Mouse (Mus musculus): ENCODE measurements at regions not wholly inside any gene's neighbourhood (a gene's known extent, or its start where the extent isn't known, plus 50 kb on each side); places are given as distances from the start of the nearest gene placed in this dataset.
A peak's percentile ranks its signal among the peaks of the same experiment; 100 is the strongest.

DNA sequence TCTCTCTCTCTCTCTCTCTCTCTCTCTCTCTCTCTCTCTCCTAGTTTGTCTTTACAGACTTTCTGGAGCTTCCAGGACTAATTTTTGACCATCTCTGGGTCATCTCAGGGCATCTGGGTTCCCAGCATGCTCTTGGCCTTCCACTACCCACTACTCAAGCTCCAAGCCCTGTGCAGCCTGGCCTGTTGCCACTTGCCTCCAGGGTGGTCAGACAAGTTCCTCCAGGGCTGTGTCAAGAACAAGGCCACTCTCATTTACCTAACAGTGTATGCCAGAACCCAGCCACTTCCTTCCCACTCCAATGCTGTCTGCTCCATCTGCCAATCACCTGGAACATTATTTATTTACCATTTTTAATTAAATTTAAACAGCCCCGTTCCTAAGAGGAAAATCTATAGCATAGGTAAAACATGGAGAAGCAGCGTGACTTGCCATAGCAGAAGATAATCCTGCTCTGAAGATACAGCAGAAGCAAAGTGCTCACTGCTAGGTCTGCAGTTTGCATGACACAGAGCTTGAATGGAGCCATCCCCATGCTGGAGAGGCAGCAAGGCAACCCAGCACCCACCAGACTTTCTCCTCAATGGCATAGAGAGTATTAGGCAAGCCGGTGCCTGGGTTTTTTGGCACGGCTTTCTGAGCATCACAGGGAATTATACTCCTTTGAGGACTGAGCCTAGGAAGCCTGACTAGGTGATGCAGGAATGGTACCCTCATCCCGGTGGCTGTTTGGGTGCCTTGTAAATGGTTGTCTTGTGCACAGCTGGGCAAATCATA is 54.0 kb downstream of the Foxi1 start:
- Histone ChIP-seq H3K9me3 (ENCODE audit: control insufficient read depth, low read length) (no peaks in the 10 kb centered on the region), H3K9ac (ENCODE audit: low read depth, low read length) (no peak overlapping the region), H3K36me3 (ENCODE audit: control insufficient read depth, insufficient read depth, low read length) (no peaks in the 10 kb centered on the region), H3K4me2 (ENCODE audit: low read depth, low read length) (no peak overlapping the region), H3K27ac (replicated peaks; ENCODE audit: low read depth, low read length) (no peak overlapping the region), H3K27me3 (replicated peaks; ENCODE audit: control insufficient read depth, insufficient read depth, low read length) (no peaks in the 10 kb centered on the region), H3K4me1 (ENCODE audit: control insufficient read depth, insufficient read depth, low read length) (no peaks in the 10 kb centered on the region), H3K4me3 (ENCODE audit: low read depth, low read length) (no peak overlapping the region)
- no peak for ATAC-seq (ENCODE audit: low read depth)
- WGBS, result 81% methylated on average over 5 of the region's 5 CpGs
- DNase-seq (ENCODE audit: low spot score), result no peak

- H3K4me3 ChIP-seq (ENCODE audit: low read depth, low read length), result no peak overlapping the region
- H3K9ac ChIP-seq (ENCODE audit: low read depth, low read length), result no peak overlapping the region
- WGBS, result 37% methylated on average over 3 of the region's 5 CpGs
- H3K9me3 ChIP-seq (ENCODE audit: control insufficient read depth, low read length), result no peaks in the 10 kb centered on the region
- no peaks in the 10 kb centered on the region for H3K4me1 ChIP-seq (ENCODE audit: control insufficient read depth, insufficient read depth, low read length)
- no peak overlapping the region for H3K27ac ChIP-seq (replicated peaks; ENCODE audit: low read depth, low read length)
- no peak overlapping the region for H3K4me2 ChIP-seq (ENCODE audit: low read depth, low read length)
- no peaks in the 10 kb centered on the region for H3K36me3 ChIP-seq (ENCODE audit: control insufficient read depth, insufficient read depth, low read length)
- ATAC-seq (ENCODE audit: low read depth) (peak; percentile 88), DNase-seq (ENCODE audit: low spot score) (peak; percentile 79)
- H3K27me3 ChIP-seq (replicated peaks; ENCODE audit: control insufficient read depth, insufficient read depth, low read length), result no peaks in the 10 kb centered on the region
These were observed 51.1 kb upstream of the 4930469K13Rik start for GRCm38 (mm10) chr11:34149370-34149976.

Measured in embryonic facial prominence, embryonic 14.5 days (tissue).